Mouse (Mus musculus) limb, embryonic 13.5 days (tissue): ENCODE data around the gene Pagr1a. TPM values are rescaled to one million over a fixed set of nuclear protein-coding genes. Genes with fewer than 3 reads are reported as not detected.

Source experiments
- ATAC-seq: fragments of 200-750 bp; cut with Nextera tagmentation; 2 replicates; pipeline ENCODE4 v1.8.0; 2017; ENCODE audit warnings: low read depth, moderate number of reproducible peaks, moderate TSS enrichment; ENCODE audit not compliant: low FRiP score
- H3K27ac ChIP-seq: fragments of 300-500 bp; sonication (generic); 2 replicates; pipeline ENCODE4 v1.5.1; 2015; ENCODE audit warnings: inconsistent platforms, mild to moderate bottlenecking, moderate library complexity
- H3K27me3 ChIP-seq: fragments of 300-500 bp; sonication (generic); 2 replicates; pipeline ENCODE4 v1.6.1; 2015; ENCODE audit warnings: mild to moderate bottlenecking, inconsistent platforms
- H3K36me3 ChIP-seq: fragments of 300-500 bp; sonication (generic); 2 replicates; pipeline ENCODE4 v1.6.1; 2015; ENCODE audit warnings: inconsistent platforms, mild to moderate bottlenecking, moderate library complexity
- H3K4me1 ChIP-seq: fragments of 300-500 bp; sonication (generic); 2 replicates; pipeline ENCODE4 v1.6.1; 2015; ENCODE audit warnings: inconsistent platforms
- H3K4me2 ChIP-seq: fragments of 300-500 bp; sonication (generic); replicated peaks from 2 replicates; pipeline ENCODE4 v1.6.1; 2015; ENCODE audit warnings: inconsistent platforms, mild to moderate bottlenecking, moderate library complexity
- H3K4me3 ChIP-seq: fragments of 300-500 bp; sonication (generic); 2 replicates; pipeline ENCODE4 v1.5.1; 2015; ENCODE audit warnings: moderate library complexity, mild to moderate bottlenecking, inconsistent platforms
- H3K9ac ChIP-seq: fragments of 300-500 bp; sonication (generic); 2 replicates; pipeline ENCODE4 v1.6.1; 2015; ENCODE audit warnings: mild to moderate bottlenecking, inconsistent platforms
- H3K9me3 ChIP-seq: fragments of 300-500 bp; sonication (generic); 2 replicates; pipeline ENCODE4 v1.6.1; 2016; ENCODE audit warnings: inconsistent platforms
- WGBS: fragments of 180-500 bp; shearing (Covaris S2); methylation state at CpG from one replicate; pipeline ENCODE4 v1.1.7; 2015; 5-methylcytosine and 5-hydroxymethylcytosine counted together
- polyA plus RNA-seq: library from polyadenylated mRNA; unstranded; fragments of >200 nt; fragmentation: Nextera tagmentation; extraction: Ambion mirVana; gene quantifications from 2 replicates; pipeline ENCODE4 v1.2.1, GENCODE M21; 2015

The Pagr1a gene
- polyA plus RNA-seq, 1 experiment from 2014 or later = 48.2 TPM

DNA sequence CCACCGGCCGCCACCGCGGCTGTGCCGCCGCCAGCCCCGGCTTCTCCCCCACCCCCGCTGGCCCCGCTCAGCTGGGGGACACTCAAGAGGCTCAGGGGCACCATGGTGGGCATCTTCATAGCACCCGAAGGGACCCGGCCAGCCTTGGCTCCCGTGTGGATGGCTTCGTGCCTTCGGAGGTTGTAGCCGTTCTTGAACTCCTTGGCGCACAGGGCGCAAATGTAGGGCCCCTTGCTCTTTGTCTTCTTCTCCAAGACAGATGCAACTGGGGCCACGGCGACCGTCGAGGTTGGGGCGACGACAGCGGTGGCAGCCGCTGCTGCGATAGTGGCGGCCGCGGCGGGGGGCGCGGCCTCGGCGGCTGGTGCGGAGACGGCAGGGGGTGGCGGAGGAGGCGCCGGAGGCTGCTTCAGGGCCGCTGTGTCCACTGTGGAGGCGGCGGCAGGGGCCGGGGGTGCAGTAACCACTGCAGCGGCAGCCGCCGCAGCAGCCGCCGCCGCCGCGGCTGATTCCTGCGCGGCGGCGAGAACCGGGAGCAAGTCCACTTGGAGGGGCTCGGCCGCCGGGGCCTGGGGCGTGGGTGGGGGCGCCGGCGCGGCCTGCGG lies 8.5 kb upstream of the Pagr1a start:
- Histone ChIP-seq H3K4me2 (peak overlapping the region; percentile 98), H3K9ac (peak overlapping the region; percentile 99), H3K36me3 (peaks cover 60% of the 10 kb centered on the region), H3K4me1 (peaks cover 52% of the 10 kb centered on the region), H3K27ac (peak overlapping the region; percentile 99), H3K27me3 (no peaks in the 10 kb centered on the region), H3K9me3 (no peaks in the 10 kb centered on the region), H3K4me3 (peak overlapping the region; percentile 94)
- under 1% methylated on average over 46 of the region's 65 CpGs for WGBS
- ATAC-seq = no peak

DNA sequence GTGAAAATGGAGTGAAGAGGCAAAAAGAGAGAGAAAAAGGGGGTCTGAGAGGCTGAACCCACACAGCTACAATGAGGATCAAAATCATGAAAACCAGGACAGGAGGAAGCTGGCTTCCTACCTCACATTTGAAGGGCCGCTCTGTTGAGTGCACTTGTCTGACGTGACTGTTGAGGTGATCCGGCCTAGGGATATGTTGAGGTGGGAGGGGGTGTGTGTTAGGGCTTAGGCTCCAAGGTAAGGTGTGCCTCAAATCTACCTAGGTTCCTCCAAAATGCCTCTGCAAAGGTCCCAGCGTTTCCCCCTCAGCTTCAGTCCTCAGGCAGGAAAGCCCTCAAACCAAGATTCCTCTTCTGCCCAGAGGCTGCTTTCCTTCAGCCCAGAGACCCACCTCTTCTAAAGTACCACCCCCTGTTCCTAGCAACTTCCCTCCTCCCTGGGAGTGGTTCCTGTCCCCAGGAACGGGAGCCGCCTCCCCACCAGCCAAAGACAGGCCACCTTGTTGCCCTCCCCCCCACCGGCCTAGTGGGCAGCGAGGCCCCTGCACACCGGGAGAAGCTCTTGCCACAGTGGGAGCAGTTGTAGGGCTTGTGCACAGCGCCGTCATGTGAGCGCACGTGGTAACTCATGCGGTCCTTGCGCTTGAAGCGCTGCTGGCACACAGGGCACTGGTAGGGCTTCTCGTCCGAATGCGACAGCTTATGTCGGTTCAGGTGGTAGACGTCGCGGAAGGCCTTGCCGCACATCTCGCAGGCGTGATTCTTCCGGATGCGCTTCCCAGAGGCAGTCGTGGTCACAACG lies 7.8 kb upstream of the Pagr1a start:
- H3K36me3 ChIP-seq = peaks cover 53% of the 10 kb centered on the region
- H3K4me2 ChIP-seq = peak overlapping the region; percentile 98
- ATAC-seq = 0 out of 2 replicates have a peak, but pooled peaks have one; percentile 4
- H3K9ac ChIP-seq = peak overlapping the region; percentile 99
- H3K4me1 ChIP-seq = peaks cover 59% of the 10 kb centered on the region
- H3K4me3 ChIP-seq = peak overlapping the region; percentile 94
- under 1% methylated on average over 30 of the region's 30 CpGs for WGBS
- H3K27ac ChIP-seq = peak overlapping the region; percentile 99
- no peaks in the 10 kb centered on the region for H3K27me3 ChIP-seq
- no peaks in the 10 kb centered on the region for H3K9me3 ChIP-seq

DNA sequence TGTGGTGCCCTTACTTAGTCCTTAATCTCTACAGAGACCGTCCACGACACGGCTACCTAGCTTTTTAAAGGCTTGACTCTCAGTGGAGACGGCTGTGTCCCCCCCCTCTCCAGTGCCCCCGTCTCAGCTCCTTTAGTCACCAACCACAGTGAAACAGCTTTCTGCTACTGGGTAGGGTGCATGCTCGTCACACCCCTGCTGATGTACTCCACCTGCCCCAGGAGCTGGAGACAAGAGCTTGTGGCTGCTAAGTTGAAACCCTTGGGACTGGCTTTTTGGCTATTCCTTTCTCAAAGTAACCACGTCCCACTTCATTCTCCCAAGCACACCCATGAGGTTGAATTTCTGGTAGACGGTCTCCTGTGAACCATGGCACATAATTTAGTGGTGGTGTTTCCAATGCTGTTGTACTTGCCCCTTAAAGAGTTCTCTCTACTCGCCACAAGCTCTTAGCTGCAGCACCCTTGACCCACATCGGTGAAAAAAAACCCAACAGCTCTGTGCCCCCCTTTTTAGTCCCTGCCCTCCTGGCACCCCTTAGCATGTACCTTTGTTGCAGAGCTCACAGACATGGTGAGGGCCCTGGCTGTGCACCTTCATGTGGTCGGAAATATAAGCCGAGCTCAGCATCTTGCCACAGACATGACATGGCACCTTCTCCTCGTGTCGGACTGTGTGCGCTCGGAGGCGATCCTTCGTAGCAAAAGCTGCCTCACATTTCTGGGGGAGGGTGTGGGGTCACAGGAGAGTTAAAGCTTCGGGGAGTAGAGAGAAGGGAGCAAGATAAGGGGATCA lies 6.9 kb upstream of the Pagr1a start:
- peaks cover 68% of the 10 kb centered on the region for H3K4me1 ChIP-seq
- no peaks in the 10 kb centered on the region for H3K27me3 ChIP-seq
- peak overlapping the region; percentile 94 for H3K4me3 ChIP-seq
- ATAC-seq = no peak
- peak overlapping the region; percentile 99 for H3K9ac ChIP-seq
- H3K36me3 ChIP-seq = peaks cover 45% of the 10 kb centered on the region
- H3K4me2 ChIP-seq = peak overlapping the region; percentile 98
- 18% methylated on average over 19 of the region's 19 CpGs for WGBS
- peak overlapping the region; percentile 99; the same call in 1 of the 2 replicates for H3K27ac ChIP-seq
- H3K9me3 ChIP-seq = no peaks in the 10 kb centered on the region

DNA sequence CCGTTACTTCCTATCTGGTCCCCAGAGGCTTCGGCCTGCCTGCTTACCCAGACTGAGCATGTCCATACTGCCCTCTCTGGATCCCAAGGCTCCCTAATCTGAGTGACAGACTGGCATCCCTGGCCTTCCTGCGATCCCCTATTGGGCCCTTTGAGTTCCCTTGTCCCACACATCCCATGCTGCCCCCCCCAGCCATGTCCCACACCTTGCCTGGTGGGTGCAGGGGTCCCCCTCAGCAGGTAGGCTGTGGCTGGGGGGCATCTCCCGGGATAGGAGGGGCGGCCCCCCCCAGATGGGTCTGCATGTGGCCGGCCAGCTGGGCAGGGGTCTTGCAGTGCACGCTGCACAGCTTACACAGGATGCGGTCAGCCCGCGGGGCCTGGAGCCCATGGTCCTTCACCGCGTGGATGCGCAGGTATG lies 6.1 kb upstream of the Pagr1a start:
- peaks cover 73% of the 10 kb centered on the region for H3K4me1 ChIP-seq
- WGBS = 79% methylated on average over 13 of the region's 13 CpGs
- peak overlapping the region; percentile 99 for H3K9ac ChIP-seq
- no peaks in the 10 kb centered on the region for H3K27me3 ChIP-seq
- no peak for ATAC-seq
- peak overlapping the region; percentile 94 for H3K4me3 ChIP-seq
- peak overlapping the region; percentile 75; the same call in 1 of the 2 replicates for H3K27ac ChIP-seq
- no peaks in the 10 kb centered on the region for H3K9me3 ChIP-seq
- peak overlapping the region; percentile 98 for H3K4me2 ChIP-seq
- peaks cover 38% of the 10 kb centered on the region for H3K36me3 ChIP-seq

DNA sequence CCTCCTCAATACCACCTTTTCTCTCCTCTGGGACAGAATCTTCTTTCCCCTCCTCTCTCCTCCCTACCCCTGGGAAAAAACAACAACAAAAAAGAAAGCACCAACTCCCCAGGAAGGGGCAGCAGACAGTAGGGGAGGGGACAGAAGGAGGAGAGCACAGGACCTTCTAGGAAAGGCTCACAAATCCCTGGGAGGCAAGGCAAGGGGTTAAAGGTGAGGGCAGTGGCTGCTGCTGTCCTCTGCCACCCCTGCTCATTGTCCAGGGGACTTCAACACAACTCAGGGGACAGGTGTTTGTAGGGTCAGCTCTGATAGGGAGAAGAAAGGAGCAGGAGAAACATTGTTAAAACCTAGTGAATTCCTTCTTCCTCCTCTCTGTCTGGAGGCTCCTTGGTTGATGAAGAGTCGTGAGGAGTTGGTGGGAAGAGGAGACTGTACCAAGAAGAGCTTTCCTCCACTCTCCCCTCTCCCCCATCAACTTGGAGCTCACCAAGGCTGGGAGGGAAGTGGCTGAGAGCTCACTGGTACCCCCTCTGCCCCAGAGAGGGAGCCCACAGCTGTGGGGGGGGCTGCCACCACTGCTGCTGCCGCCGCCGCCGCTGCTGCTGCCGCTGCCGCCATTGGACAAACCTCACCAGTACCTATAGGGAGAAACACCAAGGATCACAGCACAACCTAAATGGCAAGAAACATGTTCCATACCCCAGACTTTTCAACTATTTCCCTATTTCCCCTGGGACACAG lies 5.5 kb upstream of the Pagr1a start:
- H3K9ac ChIP-seq = peak overlapping the region; percentile 99
- peak overlapping the region; percentile 94 for H3K4me3 ChIP-seq
- WGBS = 86% methylated on average over 7 of the region's 7 CpGs
- peak overlapping the region; percentile 98 for H3K4me2 ChIP-seq
- H3K27ac ChIP-seq = peak overlapping the region; percentile 75; the same call in 1 of the 2 replicates
- peaks cover 73% of the 10 kb centered on the region for H3K4me1 ChIP-seq
- no peaks in the 10 kb centered on the region for H3K9me3 ChIP-seq
- no peak for ATAC-seq
- peaks cover 32% of the 10 kb centered on the region for H3K36me3 ChIP-seq
- no peaks in the 10 kb centered on the region for H3K27me3 ChIP-seq

DNA sequence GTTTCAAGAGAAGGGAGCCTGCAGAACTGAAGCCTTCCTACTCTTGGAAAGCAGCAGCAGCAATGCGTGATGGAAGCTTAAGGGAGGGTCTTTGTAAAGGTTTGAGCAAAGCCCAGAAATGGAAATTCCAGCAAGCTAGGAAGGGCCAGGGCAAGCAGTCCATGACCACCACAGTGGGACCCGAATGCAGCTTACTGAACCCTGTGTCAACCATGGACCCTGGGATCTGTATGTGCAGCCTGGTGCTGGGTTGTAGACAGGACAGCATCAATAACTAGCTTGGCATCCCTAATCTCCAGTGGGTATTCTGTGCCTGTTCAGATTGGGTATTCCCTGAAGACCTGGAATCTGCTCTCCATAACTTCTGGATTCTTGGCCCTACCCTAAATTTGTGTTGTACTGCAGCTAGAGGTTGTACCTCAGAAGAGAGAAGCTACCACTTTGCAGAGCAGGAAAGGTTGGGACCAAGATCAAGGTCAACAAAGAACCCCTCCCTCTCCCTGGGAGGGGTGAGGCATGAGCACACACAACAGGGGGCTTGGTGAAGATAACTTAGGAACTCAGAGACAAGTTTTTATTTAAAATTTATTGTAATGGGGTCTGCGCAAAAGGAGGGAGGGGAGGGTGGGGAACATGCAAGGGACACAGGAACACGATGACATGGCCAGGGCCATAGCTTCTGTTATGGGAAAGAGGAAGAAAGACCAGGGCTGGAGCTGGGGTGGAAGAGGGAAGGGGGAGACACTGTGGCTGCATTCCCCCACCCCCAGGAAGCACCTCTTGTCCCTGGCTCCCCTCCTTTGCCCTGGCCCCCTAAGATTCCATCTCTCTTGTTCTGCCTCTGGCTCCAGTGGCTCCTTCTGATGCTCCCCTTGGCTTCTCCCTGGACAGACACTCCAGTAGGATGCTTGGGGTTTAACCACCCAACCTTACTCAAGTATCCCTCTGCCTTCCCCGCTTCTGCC lies 4.7 kb upstream of the Pagr1a start:
- peaks cover 73% of the 10 kb centered on the region for H3K4me1 ChIP-seq
- H3K9ac ChIP-seq = peak overlapping the region; percentile 86
- H3K4me3 ChIP-seq = peak overlapping the region; percentile 94
- no peaks in the 10 kb centered on the region for H3K27me3 ChIP-seq
- no peak for ATAC-seq
- H3K36me3 ChIP-seq = peaks cover 32% of the 10 kb centered on the region
- peak overlapping the region; percentile 98 for H3K4me2 ChIP-seq
- no peaks in the 10 kb centered on the region for H3K9me3 ChIP-seq
- H3K27ac ChIP-seq = peak overlapping the region; percentile 82
- 40% methylated on average over 5 of the region's 5 CpGs for WGBS

DNA sequence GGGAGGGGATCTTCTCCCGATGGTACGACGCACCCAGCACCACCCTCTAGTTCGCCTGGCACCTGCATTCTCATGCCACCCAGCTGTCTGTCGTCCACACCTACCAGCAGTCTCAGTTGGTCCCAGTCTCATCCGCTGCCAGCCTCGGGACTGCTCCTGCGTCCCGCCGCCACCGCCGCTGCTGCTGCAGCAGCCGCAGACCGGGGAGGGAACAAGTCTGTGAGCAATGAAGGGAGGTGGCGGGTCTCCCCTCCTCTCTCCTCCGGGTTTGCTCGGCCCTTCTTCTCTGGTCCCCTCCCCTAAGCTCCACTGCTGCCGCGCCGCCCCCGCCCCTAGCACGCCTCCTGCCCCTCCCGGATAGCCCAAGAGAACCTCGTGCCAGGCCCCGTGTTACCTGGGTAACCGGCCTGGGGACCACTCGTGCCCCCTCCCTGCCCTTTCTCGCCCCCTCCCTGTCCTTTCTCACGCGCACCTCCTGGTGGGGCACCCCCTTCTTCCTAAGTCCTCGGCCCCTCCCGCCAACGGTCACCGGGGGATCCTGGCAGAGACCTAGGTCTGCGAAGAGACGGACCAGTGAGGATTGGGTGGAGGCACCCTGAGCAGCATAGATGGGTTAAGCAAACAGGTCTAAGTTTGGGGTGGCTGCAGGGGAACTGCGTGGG lies 3.9 kb upstream of the Pagr1a start, which contains the start of the genes Gm42742 and Prrt2:
Gm42742 (minus strand) TSS at position 197 of the 662 bp plus-strand sequence.
Prrt2 (minus strand) TSS at position 311 of the 662 bp plus-strand sequence.
- under 1% methylated on average over 32 of the region's 37 CpGs for WGBS
- H3K4me2 ChIP-seq = peak within 1 kb of the TSS; percentile 98
- H3K27me3 ChIP-seq = no peaks in the 10 kb centered on the region
- H3K4me1 ChIP-seq = peaks cover 76% of the 10 kb centered on the region
- H3K9me3 ChIP-seq = no peaks in the 10 kb centered on the region
- H3K4me3 ChIP-seq = peak within 1 kb of the TSS; percentile 66
- H3K27ac ChIP-seq = peak within 1 kb of the TSS; percentile 82
- ATAC-seq = peak; percentile 29
- peak within 1 kb of the TSS; percentile 86 for H3K9ac ChIP-seq
- H3K36me3 ChIP-seq = peaks cover 32% of the 10 kb centered on the region

DNA sequence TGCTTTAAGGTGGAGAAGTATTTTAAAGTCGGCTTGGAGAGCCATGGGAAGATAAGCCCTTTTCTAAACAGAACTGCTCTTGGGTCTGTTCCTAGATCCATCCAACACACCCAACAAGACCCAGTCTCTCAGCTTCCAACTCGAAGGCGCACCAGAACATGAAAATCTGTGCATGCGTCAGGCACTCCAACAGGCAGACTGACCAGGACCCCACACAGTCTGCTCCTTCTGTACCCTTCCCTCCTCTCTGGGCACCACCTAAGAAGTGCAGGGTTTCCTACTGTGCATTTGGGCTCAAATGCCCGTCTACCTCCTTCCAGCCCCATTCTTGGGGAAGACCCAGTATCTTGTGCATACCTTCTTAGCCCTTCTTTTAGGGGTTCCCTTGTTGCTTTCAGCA lies 3.3 kb upstream of the Pagr1a start:
- H3K27me3 ChIP-seq = no peaks in the 10 kb centered on the region
- WGBS = 33% methylated on average over 5 of the region's 5 CpGs
- H3K4me1 ChIP-seq = peaks cover 81% of the 10 kb centered on the region

DNA sequence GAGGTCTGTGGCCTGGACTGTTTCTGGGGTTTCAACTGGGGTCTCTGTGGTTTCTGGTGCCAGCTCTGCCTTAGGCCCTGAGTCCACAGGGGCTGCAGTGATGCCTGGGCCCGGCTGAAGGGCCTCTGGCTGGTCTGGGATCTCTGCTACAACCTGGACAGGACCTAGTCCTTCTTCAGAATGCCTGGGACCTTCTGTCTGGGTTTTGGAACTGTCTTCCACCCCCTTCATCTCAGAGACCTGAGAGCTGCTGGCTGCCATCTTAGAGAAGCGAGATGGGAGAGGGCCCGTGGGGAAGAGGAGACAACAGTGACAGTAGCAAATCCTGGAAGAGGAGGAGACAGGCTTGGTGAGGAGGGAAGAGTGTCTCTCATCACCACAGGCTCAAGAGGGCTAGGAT lies 2.9 kb upstream of the Pagr1a start:
- Histone ChIP-seq H3K4me1 (peaks cover 86% of the 10 kb centered on the region), H3K27me3 (no peaks in the 10 kb centered on the region), H3K4me2 (peak overlapping the region; percentile 98), H3K36me3 (peaks cover 41% of the 10 kb centered on the region), H3K4me3 (peak overlapping the region; percentile 66), H3K9me3 (no peaks in the 10 kb centered on the region), H3K9ac (peak overlapping the region; percentile 86), H3K27ac (peak overlapping the region; percentile 82)
- 60% methylated on average over 3 of the region's 3 CpGs for WGBS
- no peak for ATAC-seq

More for the DNA sequence above, 3.3 kb upstream of the Pagr1a start:
- Histone ChIP-seq H3K4me3 (peak overlapping the region; percentile 66), H3K4me2 (peak overlapping the region; percentile 98), H3K9me3 (no peaks in the 10 kb centered on the region), H3K9ac (peak overlapping the region; percentile 86), H3K36me3 (peaks cover 37% of the 10 kb centered on the region), H3K27ac (peak overlapping the region; percentile 82)
- ATAC-seq = no peak

DNA sequence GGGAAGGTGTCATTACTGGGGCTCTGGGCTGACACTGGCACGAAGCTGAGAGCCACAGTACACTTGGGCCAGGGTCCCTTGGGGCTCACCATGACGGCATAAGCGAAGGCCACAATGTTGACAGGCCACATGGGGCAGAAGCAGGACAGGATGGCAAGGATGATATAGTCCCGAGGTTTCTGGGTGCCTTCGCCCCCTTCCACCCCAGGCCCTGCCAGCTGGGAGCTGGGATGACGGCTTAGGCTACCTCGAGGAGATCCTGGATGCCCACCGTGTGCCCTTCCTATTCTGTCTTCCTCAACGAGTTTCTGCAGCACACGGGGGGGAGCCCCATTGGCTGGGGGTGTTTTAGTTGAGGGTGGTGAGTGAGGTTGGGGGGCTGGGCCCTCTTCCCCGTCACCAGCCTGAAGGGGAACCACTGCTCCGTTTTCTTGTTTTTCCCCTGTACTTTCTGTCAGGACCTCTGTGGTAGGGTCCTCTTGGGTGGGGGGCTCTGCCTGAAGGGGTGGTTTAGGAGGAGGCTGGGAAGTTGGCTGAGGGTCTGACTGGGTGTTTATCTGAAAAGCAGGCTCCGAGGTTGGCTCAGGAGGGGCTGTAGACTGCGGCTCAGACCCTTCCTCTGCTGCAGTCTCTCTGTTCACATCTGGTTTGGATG lies 2.3 kb upstream of the Pagr1a start:
- no peaks in the 10 kb centered on the region for H3K9me3 ChIP-seq
- peaks cover 87% of the 10 kb centered on the region for H3K4me1 ChIP-seq
- H3K27ac ChIP-seq = peak overlapping the region; percentile 82
- peak overlapping the region; percentile 86 for H3K9ac ChIP-seq
- peak overlapping the region; percentile 98 for H3K4me2 ChIP-seq
- 71% methylated on average over 14 of the region's 14 CpGs for WGBS
- no peaks in the 10 kb centered on the region for H3K27me3 ChIP-seq
- ATAC-seq = no peak
- H3K36me3 ChIP-seq = peaks cover 44% of the 10 kb centered on the region
- peak overlapping the region; percentile 66 for H3K4me3 ChIP-seq
